Mouse (Mus musculus) megakaryocyte, embryonic 14.5 days (primary cell): ENCODE measurements around the gene Xylt1.

ENCODE experiments used
- FLI1 ChIP-seq: IDR thresholded peaks from 2 replicates; pipeline ENCODE4 v1.6.1; 2012; ENCODE audit warnings: low read length, inconsistent platforms, mixed read lengths
- GATA1 ChIP-seq: IDR thresholded peaks from 3 replicates; pipeline ENCODE4 v1.6.1; 2012; ENCODE audit warnings: mixed read lengths, low read length, inconsistent platforms, borderline replicate concordance

- TF ChIP-seq GATA1 = no peak
- no peak for TF ChIP-seq FLI1
Observed at GRCm38 (mm10) chr7:117548301-117548700, 167.5 kb downstream of the Xylt1 start.
